Mouse (Mus musculus): ENCODE measurements around the gene Cdh5.
"Not testable (repeated sequence)": the region's sequence is repeated elsewhere in the genome, so short reads cannot be mapped to it uniquely, and the experiment has no call there.

DNA sequence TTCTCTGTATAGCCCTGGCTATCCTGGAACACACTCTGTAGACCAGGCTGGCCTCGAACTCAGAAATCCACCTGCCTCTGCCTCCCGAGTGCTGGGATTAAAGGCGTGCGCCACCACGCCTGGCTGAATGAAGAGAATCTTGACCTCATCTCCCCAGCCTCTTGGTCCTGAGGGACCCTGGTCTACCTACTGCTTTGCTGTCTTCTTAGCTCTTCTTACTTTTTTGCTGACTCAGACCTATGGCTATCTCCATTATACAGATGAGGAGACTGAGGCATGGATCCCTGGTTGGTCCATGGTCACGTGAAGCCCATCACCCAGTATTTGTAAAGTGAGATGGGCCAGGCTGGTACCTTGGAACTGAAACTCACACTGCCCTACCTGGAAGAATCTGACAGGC, 701 bp upstream of the Cdh5 start:
- not testable (repeated sequence) for TF ChIP-seq POLR2A (IDR thresholded peaks at IDR 0.05; ENCODE audit: borderline replicate concordance, insufficient read depth, low read length); CTCF (IDR thresholded peaks at IDR 0.05; ENCODE audit: borderline replicate concordance, insufficient read depth, low read depth, low read length)
